1 mouse cellular context compared by ENCODE assay signal in genomic region chr8:81012699-81013098, GRCm38 (mm10).
TF ChIP-seq lines count a peak whose summit lies in the region.

No protein-coding gene starts in this region.

TF ChIP-seq in MEL, 35 proteins besides CTCF, POLR2A, EP300 and RAD21 (continued from another document):
- TF ChIP-seq MXI1 (IDR thresholded peaks at IDR 0.05; ENCODE audit: low read depth, low read length): 0 out of 2 replicates have a peak, but pooled peaks have one; percentile 30
- no peak for TF ChIP-seq CHD2 (IDR thresholded peaks at IDR 0.05; ENCODE audit: low read length)
- no peak for TF ChIP-seq RCOR1 (IDR thresholded peaks at IDR 0.05; ENCODE audit: low read depth, low read length)
- TF ChIP-seq USF1 (IDR thresholded peaks at IDR 0.05; ENCODE audit: low read depth, low read length): no peak
- TF ChIP-seq CHD1 (IDR thresholded peaks at IDR 0.05; ENCODE audit: low read depth, low read length): no peak
- TF ChIP-seq TAL1 (IDR thresholded peaks at IDR 0.05; ENCODE audit: low read length): no peak
- TF ChIP-seq BHLHE40 (IDR thresholded peaks at IDR 0.05; ENCODE audit: borderline replicate concordance, low read depth, low read length): no peak
- TF ChIP-seq GABPA (IDR thresholded peaks at IDR 0.05; ENCODE audit: low read depth, low read length): no peak
- TF ChIP-seq GATA1 (IDR thresholded peaks at IDR 0.05; ENCODE audit: low read depth, low read length): peak; percentile 52; the same call in 1 of the 2 replicates
- no peak for TF ChIP-seq MYC (IDR thresholded peaks at IDR 0.05; ENCODE audit: low read depth, low read length)
